Mouse (Mus musculus) hindbrain, embryonic 14.5 days (tissue): ENCODE measurements around the gene Nfib. TPM values are rescaled to one million over a fixed set of nuclear protein-coding genes. Genes with fewer than 3 reads are reported as not detected.
A peak's percentile ranks its signal among the peaks of the same experiment; 100 is the strongest.

Experiments
- ATAC-seq: fragments of 200-750 bp; cut with Nextera tagmentation; 2 replicates; pipeline ENCODE4 v1.8.0; 2017; ENCODE audit warnings: moderate number of reproducible peaks, mild to moderate bottlenecking, moderate TSS enrichment, moderate library complexity; ENCODE audit not compliant: low FRiP score
- DNase-seq: peaks from one replicate; pipeline ENCODE4 v3.0.0-alpha.2; 2015; ENCODE audit warnings: low spot score
- H3K27ac ChIP-seq: fragments of 300-500 bp; sonication (generic); 2 replicates; pipeline ENCODE4 v1.5.1; 2014; ENCODE audit warnings: mild to moderate bottlenecking, moderate library complexity
- H3K27me3 ChIP-seq: fragments of 300-500 bp; sonication (generic); 2 replicates; pipeline ENCODE4 v1.6.1; 2014; ENCODE audit warnings: mild to moderate bottlenecking, low read length, mixed read lengths; ENCODE audit not compliant: control insufficient read depth, insufficient read depth
- H3K36me3 ChIP-seq: fragments of 300-500 bp; sonication (generic); replicated peaks from 2 replicates; pipeline ENCODE4 v1.6.1; 2014; ENCODE audit not compliant: control insufficient read depth, insufficient read depth
- H3K4me1 ChIP-seq: fragments of 300-500 bp; sonication (generic); replicated peaks from 2 replicates; pipeline ENCODE4 v1.6.1; 2014; ENCODE audit warnings: antibody characterized with exemption, low read length, mixed read lengths; ENCODE audit not compliant: control insufficient read depth, insufficient read depth
- H3K4me2 ChIP-seq: fragments of 300-500 bp; sonication (generic); replicated peaks from 2 replicates; pipeline ENCODE4 v1.6.1; 2014; ENCODE audit warnings: mild to moderate bottlenecking, moderate library complexity
- H3K4me3 ChIP-seq: fragments of 300-500 bp; sonication (generic); replicated peaks from 2 replicates; pipeline ENCODE4 v1.5.1; 2014; ENCODE audit warnings: mild to moderate bottlenecking, low read length
- H3K9ac ChIP-seq: fragments of 300-500 bp; sonication (generic); 2 replicates; pipeline ENCODE4 v1.6.1; 2014
- H3K9me3 ChIP-seq: fragments of 300-500 bp; sonication (generic); 2 replicates; pipeline ENCODE4 v1.6.1; 2016; ENCODE audit warnings: low read length; ENCODE audit not compliant: control insufficient read depth
- WGBS: fragments of 180-500 bp; shearing (Covaris S2); extraction: QIAGEN DNeasy Blood & Tissue Kit; methylation state at CpG from one replicate; pipeline ENCODE4 v1.1.7; 2014; 5-methylcytosine and 5-hydroxymethylcytosine counted together
- polyA plus RNA-seq: library from polyadenylated mRNA; unstranded; fragments of >200 nt; fragmentation: Nextera tagmentation; extraction: Ambion mirVana; gene quantifications from 2 replicates; pipeline ENCODE4 v1.2.1, GENCODE M21; 2014

Gene Nfib
- polyA plus RNA-seq, 1 experiment from 2014 or later: 90.8 TPM

- no peak overlapping the region for H3K9ac ChIP-seq
- ATAC-seq (no peak), DNase-seq (no peak)
- no peak overlapping the region for H3K4me3 ChIP-seq
- no peak overlapping the region for H3K4me2 ChIP-seq
- H3K27me3 ChIP-seq: no peaks in the 10 kb centered on the region
- 91% methylated on average over 2 of the region's 2 CpGs for WGBS
- no peak overlapping the region for H3K27ac ChIP-seq
- no peaks in the 10 kb centered on the region for H3K9me3 ChIP-seq
- no peaks in the 10 kb centered on the region for H3K36me3 ChIP-seq
- H3K4me1 ChIP-seq: peaks cover 12% of the 10 kb centered on the region
These were observed 219.6 kb downstream of the Nfib start for GRCm38 (mm10) chr4:82485910-82486309.

- Histone ChIP-seq H3K9me3 (no peaks in the 10 kb centered on the region), H3K4me3 (no peak overlapping the region), H3K9ac (no peak overlapping the region), H3K4me1 (0 out of 2 replicates have a peak, but pooled peaks cover 7% of the 10 kb centered on the region), H3K4me2 (no peak overlapping the region), H3K27ac (no peak overlapping the region), H3K36me3 (no peaks in the 10 kb centered on the region), H3K27me3 (no peaks in the 10 kb centered on the region)
- WGBS: 50% methylated on average over 1 of the region's 1 CpGs
- ATAC-seq: no peak
- no peak for DNase-seq
These were observed 221.7 kb downstream of the Nfib start for GRCm38 (mm10) chr4:82483871-82484270.

GRCm38 (mm10) chr4:82483298-82483697 is 222.3 kb downstream of the Nfib start:
- Histone ChIP-seq H3K9me3 (no peaks in the 10 kb centered on the region), H3K4me1 (0 out of 2 replicates have a peak, but pooled peaks cover 7% of the 10 kb centered on the region), H3K27ac (no peak overlapping the region), H3K36me3 (no peaks in the 10 kb centered on the region), H3K4me3 (no peak overlapping the region), H3K4me2 (peak overlapping the region; percentile 11; the same call in 1 of the 2 replicates), H3K27me3 (no peaks in the 10 kb centered on the region), H3K9ac (no peak overlapping the region)
- DNase-seq: no peak
- 72% methylated on average over 6 of the region's 6 CpGs for WGBS
- no peak for ATAC-seq

GRCm38 (mm10) chr4:82480635-82481034 is 224.9 kb downstream of the Nfib start:
- no peak overlapping the region for H3K9ac ChIP-seq
- no peaks in the 10 kb centered on the region for H3K9me3 ChIP-seq
- no peak overlapping the region for H3K4me3 ChIP-seq
- H3K27ac ChIP-seq: no peak overlapping the region
- 76% methylated on average over 9 of the region's 9 CpGs for WGBS
- no peak for DNase-seq
- no peak for ATAC-seq
- H3K27me3 ChIP-seq: no peaks in the 10 kb centered on the region
- H3K36me3 ChIP-seq: no peaks in the 10 kb centered on the region
- H3K4me2 ChIP-seq: no peak overlapping the region
- H3K4me1 ChIP-seq: 0 out of 2 replicates have a peak, but pooled peaks cover 7% of the 10 kb centered on the region

GRCm38 (mm10) chr4:82479394-82479793 is 226.2 kb downstream of the Nfib start:
- no peak for DNase-seq

GRCm38 (mm10) chr4:82477742-82478141 is 227.8 kb downstream of the Nfib start:
- no peak overlapping the region for H3K4me3 ChIP-seq
- H3K4me1 ChIP-seq: no peaks in the 10 kb centered on the region; the same call in 1 of the 2 replicates
- ATAC-seq (no peak), DNase-seq (no peak)
- no peak overlapping the region for H3K9ac ChIP-seq
- no peak overlapping the region for H3K27ac ChIP-seq
- no peaks in the 10 kb centered on the region for H3K36me3 ChIP-seq
- WGBS: 91% methylated on average over 2 of the region's 2 CpGs
- no peaks in the 10 kb centered on the region for H3K9me3 ChIP-seq
- no peaks in the 10 kb centered on the region for H3K27me3 ChIP-seq
- no peak overlapping the region for H3K4me2 ChIP-seq

More at GRCm38 (mm10) chr4:82479394-82479793, 226.2 kb downstream of the Nfib start:
- WGBS: 63% methylated on average over 4 of the region's 4 CpGs
- H3K36me3 ChIP-seq: no peaks in the 10 kb centered on the region
- H3K4me2 ChIP-seq: no peak overlapping the region
- no peak overlapping the region for H3K27ac ChIP-seq
- H3K4me3 ChIP-seq: no peak overlapping the region
- no peak for ATAC-seq
- H3K4me1 ChIP-seq: 0 out of 2 replicates have a peak, but pooled peaks cover 3% of the 10 kb centered on the region
- no peaks in the 10 kb centered on the region for H3K9me3 ChIP-seq
- H3K9ac ChIP-seq: no peak overlapping the region
- H3K27me3 ChIP-seq: no peaks in the 10 kb centered on the region

GRCm38 (mm10) chr4:82476411-82476810 is 229.1 kb downstream of the Nfib start:
- Histone ChIP-seq H3K27me3 (no peaks in the 10 kb centered on the region), H3K9me3 (no peaks in the 10 kb centered on the region), H3K27ac (no peak overlapping the region), H3K4me3 (no peak overlapping the region), H3K4me1 (peaks cover 2% of the 10 kb centered on the region; the same call in 1 of the 2 replicates), H3K9ac (no peak overlapping the region), H3K4me2 (no peak overlapping the region), H3K36me3 (no peaks in the 10 kb centered on the region)
- 62% methylated on average over 2 of the region's 2 CpGs for WGBS
- DNase-seq: no peak
- no peak for ATAC-seq

GRCm38 (mm10) chr4:82474334-82474733 is 231.2 kb downstream of the Nfib start:
- Histone ChIP-seq H3K4me1 (peaks cover 2% of the 10 kb centered on the region; the same call in 1 of the 2 replicates), H3K27ac (no peak overlapping the region), H3K9me3 (no peaks in the 10 kb centered on the region), H3K4me3 (no peak overlapping the region), H3K4me2 (no peak overlapping the region), H3K27me3 (no peaks in the 10 kb centered on the region), H3K9ac (no peak overlapping the region), H3K36me3 (no peaks in the 10 kb centered on the region)
- WGBS: 87% methylated on average over 5 of the region's 5 CpGs
- ATAC-seq: no peak
- DNase-seq: no peak

- DNase-seq: no peak
- no peak for ATAC-seq
- no peak overlapping the region for H3K9ac ChIP-seq
These were observed 234.6 kb downstream of the Nfib start for GRCm38 (mm10) chr4:82470938-82471320.

More at GRCm38 (mm10) chr4:82470938-82471320, 234.6 kb downstream of the Nfib start:
- no peaks in the 10 kb centered on the region for H3K36me3 ChIP-seq
- 82% methylated on average over 3 of the region's 3 CpGs for WGBS
- no peaks in the 10 kb centered on the region for H3K27me3 ChIP-seq
- no peak overlapping the region for H3K27ac ChIP-seq
- no peak overlapping the region for H3K4me2 ChIP-seq
- no peak overlapping the region for H3K4me3 ChIP-seq
- H3K4me1 ChIP-seq: peaks cover 14% of the 10 kb centered on the region
- no peaks in the 10 kb centered on the region for H3K9me3 ChIP-seq
